Mouse (Mus musculus) erythroid progenitor cell, adult 5-6 weeks (primary cell): ENCODE results near the gene Grk2. TPM values are rescaled to one million over a fixed set of nuclear protein-coding genes. Genes with fewer than 3 reads are reported as not detected.

ENCODE experiments used
- ATAC-seq: replicated peaks from 2 replicates; pipeline ENCODE4 v1.8.0; 2016; ENCODE audit warnings: moderate number of reproducible peaks, mild to moderate bottlenecking, moderate TSS enrichment, inconsistent platforms; ENCODE audit not compliant: poor library complexity, low FRiP score, severe bottlenecking
- total RNA-seq, 2 experiments: library from RNA; stranded (forward) in 1 of 2; stranded (reverse) in 1 of 2; fragments of 150-400 nt in 1 of 2; fragments of 186-747, 209-891 nt in 1 of 2; gene quantifications; 2 replicates each; pipeline versions ENCODE4 v1.2.3 to v1.2.4; 2015 to 2017; ENCODE audit warnings: low replicate concordance in 2 of 2

The Grk2 gene
- total RNA-seq, 2 experiments from 2014 or later: 40.5 to 71.3 TPM

DNA sequence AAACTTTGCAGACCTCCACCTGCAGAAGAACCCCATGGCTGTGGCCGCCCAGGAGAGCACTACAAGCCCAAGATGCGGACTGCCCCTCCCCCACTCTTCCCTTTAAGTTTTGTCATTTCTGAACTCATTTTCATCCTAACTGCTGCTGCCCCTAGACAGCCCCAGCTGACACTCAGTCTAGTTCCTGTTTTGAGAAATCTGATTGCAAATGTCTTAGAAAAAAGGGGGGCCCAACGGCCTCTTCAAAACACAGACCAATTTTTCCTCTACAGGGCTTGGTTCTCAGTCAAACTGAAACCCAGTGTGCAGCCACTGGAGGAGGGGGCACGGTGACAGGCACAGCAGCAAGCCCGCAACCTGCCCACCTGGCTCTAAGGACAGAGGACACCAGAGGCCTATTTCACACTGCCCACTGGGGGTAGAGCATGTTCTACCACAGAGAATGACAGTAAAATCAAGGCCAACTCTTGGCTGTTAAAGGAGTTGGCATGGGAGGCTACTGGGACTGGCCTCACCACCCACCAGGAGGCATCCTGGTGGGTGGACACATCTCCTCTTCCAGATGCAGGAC is 1.7 kb downstream of the Grk2 start:
- ATAC-seq: no peak

DNA sequence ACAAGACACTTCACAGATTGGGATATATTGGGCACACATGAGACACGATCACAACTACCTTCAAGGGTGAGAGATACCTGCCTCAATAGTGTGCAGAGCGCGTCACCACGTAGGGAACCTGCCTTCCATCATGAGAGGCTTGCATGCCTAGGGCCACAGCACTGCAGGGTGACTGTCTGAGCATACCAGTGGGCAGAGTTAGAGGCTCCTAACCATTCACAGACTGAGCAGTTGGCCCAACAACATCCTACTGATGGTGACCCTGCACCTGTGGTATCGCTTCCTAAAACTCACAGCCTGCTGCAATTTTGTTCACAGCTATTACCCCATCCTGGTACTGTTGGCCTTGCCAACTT is 2.4 kb downstream of the Grk2 start:
- no peak for ATAC-seq

DNA sequence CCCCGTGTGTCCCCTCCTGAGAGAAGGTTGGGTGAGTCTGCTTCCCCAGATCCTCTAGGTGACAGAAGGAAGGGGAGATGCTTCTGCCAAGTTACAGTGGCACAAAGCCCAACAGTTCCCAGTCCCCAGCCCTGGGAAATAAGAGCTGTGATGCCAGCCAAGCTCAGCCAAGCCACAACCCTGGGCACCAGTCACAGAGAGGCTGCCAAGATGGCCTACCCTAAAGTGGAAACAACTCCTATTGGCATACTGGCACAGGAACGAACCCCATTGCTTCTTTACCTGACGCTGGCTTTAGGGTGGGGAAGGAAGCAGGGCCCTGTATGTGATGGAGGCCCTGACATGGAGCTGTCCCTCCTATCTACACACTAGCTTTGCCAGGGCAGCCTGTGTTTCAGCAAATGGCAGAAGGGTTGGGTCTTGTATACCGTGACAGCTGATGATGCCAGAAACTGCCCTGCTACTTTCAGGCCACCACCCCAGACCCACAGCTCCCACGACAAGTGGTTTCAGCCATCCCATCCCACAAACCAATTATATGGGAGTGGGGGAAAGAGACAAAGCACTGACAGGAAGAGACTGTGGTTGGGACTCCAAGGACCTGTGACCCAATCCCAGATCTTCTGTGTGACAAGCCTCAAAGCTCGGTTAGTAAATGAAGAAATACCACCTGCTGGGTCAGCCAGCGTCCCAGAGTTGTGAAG is 2.9 kb downstream of the Grk2 start:
- ATAC-seq: no peak

DNA sequence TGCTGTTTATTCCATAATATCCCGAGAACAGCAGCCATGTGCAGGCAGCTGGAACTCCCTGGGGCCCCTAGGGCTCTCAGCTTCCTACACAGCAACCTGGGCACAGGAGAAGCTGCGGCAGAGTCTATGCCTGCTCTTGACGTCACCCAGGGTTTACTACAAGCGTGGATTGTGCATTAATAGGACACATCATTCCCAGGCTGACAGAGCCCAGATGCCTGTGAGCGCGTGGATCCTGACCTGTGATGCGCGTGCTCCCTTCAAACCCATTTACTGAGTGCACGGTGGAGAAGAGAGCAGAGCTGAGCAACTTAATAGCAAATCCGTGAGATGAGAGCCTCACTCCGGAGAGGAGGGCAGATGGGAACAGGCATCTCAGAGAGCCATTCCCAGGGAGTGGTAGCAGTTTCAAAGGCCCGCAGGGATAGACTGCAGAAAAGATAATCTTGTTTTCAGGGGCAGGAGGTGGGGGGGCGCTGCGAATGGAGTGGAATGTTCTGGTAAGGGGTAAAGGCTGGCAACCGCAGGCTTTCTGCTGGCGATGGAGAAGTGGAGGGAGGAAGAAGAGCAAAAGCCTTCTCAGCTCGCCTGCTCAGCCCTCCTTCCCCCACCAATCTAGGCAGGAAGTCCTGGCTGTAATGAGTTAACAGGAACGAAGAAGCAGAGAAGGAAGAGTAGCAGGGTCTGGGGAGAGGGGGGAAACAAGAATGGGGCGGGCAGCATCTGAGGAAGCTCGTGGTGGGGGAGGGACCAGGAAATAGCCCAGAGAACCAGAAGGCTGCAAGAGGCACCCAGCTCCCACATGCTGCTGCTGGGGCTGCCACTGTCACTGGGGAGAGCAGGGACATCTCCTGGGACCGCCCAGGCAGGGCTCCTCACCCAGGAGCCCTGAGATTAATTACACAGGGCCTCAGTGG is 4.0 kb downstream of the Grk2 start:
- ATAC-seq: no peak

DNA sequence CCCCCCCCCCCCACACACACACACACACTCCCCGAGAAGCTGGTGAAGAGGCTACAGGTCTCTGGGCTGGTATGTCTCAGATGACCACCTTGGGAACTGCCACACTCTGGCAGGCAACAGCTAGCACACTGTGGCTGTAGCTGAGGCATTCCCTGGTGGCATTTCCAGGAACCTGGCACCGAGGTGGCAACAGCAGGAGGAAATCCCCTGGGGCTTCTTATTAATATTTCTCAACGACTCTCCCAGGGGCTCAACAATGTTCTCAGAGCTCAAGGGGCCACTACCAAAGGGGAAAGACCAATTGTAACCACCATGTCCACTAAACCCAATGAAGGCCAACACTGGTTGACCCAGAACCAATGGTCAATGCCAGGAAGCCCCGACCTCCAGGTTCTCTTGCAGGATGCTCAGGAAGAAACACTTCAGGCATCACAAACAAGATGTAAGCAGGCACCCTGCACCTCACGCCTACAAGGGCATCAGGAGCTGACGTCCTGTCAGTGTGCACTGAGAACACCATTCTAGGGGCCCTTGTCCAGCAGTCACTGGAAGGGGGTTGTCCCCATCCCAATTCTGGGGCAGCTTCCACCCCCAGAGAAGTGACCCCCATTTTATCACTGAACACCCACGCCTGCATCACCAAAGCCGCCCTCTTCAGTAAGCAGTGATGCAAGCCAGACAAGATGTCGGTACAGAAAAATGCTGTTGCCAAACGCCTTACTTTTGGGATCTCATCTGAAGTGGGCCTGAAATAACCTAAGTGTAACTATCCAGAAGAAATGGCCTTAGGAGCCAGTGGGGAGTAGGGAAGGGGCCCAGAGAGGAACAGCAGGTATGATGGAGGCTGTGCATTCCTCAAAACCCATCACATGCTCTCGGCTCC is 4.9 kb downstream of the Grk2 start:
- ATAC-seq: no peak

DNA sequence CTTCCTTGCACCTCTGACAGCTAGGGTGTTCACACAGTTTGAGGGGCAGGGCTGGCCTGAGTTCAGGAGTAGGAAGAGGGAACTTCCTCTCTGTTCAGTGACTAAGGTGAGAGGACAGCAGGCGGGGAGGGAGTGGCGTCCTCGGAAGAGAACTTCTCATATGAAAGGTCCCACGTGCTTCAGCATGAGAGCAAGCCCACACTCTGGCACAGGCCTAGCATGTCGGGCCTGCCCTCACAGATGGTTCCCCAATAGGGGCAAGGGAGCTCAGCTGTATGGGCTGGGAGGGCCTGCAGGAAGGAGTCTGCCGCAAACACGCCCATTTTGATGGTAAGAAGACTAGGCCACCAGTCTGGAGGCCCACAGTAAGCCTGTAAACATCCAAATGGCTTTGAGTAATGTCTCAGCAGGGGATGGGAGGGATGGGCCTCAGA is 5.7 kb downstream of the Grk2 start:
- ATAC-seq: no peak

DNA sequence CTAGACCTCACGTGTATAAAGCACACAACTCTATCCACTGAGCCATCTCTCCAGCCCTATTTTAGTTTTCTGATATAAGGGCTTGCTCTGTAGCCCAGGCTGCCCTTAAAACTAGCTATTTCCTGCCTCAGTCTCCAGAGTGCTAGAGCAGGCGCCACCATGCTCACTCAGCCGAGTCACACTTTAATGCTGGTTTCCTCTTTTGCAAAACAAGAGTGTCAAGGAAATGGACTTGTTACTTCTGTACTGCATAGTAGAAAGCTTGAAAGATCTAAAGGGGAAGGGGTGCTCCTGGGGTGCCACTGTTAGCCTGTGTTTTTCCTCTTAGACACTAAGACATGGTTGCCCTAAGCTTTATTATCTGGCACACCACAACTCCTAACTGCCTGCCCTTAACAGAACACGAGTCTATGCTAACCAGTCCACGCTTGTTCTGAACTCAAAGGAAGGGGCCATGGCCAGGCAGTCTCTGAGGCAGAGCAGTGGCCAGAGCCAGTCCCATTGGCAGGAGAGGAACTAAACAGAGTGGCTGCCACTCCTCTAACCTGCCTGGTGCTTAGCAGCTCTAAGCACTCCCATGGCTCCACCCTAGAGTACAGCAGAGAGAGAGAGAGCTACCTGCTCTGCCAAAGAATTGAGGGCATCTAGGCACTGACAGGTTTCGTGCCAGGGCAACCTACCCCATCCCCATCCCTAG is 6.3 kb downstream of the Grk2 start:
- ATAC-seq: no peak

DNA sequence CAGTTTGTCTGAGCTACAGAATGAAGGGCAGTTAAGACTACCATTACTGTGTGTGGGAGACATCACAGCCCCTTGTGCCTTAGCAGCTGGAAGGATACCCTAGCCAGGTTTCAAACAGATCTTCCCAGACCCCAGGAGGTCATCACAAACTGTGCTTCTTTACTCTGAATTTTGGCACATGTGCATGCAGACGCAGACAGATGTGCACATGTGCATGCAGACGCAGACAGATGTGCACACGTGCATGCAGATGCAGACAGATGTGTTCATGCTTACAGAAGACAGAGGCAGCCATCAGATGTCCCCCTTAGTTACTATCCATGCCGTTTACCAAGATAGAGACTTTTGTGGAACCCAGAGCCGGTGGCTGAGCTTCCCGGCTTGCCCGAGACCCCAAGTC is 6.9 kb downstream of the Grk2 start:
- ATAC-seq: no peak

DNA sequence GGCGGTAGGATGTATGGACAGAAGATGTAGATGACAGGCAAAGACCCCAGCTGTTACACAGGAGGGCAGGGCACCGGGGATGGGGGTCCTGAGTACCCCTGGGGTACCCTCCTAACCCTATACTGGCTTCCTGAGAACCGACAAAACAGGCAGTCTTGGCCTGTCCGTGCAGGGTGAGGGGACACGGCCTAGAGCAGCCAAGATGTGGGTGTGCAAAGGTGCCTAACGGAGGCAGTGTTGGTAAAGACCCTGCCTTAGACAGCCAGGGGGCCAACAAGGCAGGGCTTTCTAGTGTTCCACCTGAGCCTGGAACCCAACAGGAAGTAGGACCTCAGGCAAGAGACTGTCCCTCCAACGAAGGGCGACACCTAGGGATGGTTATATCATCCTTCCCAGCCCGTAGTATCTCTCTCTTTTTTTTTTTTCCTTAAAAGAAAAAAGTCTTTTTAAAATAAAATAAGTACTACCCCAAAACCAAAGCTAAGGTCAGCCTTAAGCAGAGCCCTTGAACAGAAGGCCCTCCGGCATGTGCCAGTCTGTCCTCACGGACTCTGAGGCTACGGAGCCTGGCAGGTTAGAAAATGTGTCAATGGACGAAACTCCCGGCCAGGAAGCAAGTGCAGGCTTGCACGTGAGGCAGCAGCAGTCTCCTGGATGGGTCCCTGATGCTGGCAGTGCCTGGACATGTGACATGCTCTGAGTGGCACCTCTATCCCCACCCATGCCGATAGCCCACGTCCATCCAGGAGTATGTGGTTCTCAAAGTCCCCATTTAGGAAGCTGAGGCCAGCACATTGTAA is 7.5 kb downstream of the Grk2 start:
- no peak for ATAC-seq

DNA sequence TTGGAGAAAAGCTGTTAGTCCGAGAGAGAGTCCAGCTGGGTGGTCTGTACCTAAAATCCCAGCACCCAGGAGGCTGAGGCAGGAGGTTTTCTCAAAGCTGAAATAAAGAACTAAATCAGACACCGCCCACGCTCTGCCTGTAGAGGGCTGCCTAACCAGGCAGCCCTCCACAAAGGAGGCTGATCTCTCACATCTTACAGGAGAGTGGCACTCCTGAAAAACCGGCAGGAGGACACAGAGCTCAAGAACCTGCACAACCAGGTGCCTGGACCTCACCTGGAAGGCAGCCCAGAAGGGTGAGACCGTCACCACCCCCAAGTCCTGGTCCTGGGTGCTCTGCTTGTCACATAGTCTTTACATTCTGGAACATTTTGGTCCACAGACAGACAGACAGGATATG is 8.2 kb downstream of the Grk2 start:
- no peak for ATAC-seq

DNA sequence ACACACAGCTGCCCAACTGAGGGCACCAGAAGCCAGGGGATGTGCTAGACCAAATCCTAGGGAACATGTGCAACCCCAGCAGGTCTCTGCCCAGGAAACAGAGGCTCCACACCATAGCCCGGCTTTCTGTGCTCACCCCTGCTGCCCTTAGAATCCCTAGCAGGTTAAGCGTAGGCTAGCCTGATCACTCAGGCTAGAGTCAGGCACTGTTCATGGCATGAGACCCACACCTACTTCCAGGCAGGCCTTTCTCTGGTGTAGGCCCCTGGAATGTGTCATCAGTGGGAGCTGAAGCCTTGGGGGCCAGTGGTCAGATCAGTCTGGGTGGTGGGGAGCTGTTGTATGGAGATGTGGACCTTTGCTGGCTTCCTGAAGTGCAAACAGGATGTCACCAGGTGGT is 9.4 kb downstream of the Grk2 start:
- ATAC-seq: no peak

DNA sequence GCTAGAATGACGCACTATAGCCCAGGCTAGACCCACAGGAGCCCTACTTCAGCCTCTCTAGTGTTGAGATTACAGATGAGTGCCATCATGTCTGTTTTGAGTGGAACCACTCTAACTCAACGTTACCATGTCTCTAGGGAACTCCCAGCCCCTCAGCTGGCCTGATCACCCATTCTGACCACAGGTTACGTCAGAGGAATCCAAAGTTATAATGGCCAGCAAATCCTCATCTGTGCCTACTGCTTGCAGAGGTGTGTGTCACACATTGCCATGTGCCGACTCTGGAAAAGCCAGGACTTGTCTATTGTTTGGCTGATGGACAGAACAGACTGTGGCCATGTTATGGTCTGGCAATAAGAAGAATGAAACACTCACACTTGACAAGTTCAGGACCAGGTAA is 10.6 kb downstream of the Grk2 start:
- no peak for ATAC-seq

DNA sequence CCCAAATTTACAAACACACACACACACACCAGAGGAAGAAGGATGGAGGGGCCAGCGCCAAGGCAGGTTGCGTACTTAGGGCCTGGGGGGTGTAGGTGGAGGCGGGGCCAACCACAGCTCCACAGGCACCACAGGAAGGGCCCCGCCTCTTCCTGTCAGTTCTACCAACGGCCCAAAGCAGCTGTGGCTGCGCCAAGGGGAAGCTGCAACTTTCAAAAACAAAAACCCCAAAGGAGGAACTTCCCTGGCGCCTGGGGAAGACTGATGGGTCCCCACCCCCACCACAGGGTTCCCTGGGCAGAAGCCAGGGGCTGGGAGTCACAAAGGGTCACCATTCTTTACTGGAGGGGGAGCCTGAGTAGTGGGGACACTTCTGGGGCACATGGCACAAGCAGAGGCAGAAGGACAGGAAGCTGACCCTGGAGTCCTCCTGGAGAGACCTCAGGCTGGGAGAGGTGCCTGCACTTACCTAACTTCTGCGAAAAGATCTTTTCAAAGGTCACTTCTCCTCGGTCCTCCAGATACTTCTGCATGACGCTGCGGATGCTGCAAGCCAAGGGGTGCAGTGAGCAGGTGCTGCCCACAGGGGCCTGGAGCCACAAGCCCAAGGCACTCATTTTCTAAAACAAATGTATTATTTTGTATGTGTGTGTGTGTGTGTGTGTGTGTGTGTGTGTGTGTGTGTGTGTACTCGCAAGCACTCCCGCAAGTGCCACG is 11.5 kb downstream of the Grk2 start:
- no peak for ATAC-seq

DNA sequence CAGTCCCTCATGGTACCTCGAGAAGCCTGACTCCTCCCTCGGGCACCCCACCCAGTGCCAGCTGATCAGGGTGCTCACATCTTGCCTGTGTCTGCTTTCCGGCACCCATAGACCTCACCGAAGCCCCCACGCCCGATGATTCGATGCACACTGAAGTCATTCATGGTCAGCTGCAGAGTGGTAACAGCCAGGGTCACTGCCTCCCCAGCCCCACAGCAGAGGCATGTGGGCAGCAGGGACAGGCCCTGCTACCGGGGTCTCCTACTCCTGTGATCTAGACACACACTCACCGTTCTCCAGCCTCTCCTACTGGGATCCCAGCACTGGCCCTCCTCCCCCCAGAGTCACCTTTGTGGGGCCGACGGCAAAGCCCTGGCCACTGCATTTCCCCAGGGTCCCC is 14.9 kb downstream of the Grk2 start:
- no peak for ATAC-seq

DNA sequence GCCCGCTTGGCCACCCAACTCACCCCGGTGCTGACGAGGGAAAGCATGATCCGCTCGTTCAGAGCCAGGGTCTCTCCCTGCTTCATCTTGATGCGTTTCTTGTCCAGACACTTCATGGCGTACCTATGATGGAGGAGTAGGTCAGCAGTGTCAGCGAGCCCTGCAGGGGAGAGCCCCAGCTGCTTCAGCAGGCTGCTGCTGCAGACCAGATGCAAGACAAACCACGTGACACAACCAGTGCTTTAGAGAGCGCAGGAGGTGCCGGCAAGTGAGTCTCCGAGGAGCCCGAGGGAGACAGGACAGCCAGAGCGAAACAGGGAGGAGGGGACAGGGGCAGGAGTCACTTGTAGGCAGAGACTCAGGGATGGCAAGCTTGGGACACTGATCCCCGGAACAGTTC is 15.3 kb downstream of the Grk2 start:
- no peak for ATAC-seq

DNA sequence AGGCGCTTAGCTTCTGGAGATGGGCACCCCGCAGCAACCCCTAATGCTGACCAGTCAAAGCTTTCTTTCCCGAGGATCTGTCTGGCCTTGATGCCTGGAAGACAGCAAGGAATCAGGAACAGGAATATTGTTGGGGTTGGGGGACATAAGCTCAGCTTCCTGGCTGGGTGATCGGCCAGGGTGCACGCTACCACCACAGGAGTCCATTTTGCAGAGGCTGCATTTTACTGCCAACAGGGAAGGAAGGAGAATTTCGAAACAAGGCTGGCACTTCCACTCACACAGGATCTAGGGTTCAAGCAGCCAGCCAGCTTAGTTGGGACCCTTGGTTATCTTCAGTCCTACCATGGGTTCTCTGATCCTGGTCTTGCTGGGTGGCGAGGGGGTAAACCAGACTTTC is 22.4 kb downstream of the Grk2 start:
- ATAC-seq: no peak

DNA sequence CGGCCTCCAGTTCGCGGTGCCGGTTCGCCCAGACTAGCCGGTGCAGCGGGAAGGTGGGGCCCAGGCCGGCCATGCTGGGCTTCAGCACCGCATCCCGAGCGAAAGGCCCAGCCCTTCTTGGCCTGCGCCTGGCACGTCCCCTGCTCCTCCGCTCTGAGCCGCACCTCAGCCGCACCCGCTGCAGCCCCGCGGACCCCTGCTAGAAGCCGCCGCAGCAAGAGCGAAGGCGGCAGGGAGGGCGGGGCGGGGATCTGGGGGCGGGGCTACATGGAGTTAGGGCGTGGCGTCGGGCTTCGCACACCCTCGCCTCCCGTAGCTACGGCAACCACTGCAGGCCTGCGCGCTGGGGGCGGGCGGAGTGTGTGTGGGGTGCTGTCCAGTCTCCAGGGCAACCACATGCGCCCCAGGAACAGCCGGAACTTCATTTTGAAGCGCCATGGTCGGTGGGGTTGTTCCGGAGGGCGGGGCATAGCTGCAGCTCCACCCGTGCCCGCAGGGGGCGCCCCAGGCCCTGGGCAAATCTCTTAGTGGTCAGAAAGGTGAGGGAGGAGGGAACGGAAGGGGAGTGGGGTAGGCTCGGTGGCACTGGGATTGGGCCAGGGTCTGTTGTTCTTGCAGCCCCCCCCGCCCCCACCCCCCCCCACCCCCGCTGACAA is 23.0 kb downstream of the Grk2 start, which contains the start of gene Ankrd13d:
Ankrd13d (minus strand) TSS at position 240 of the 656 bp plus-strand sequence.
- ATAC-seq: peak; percentile 74
